Mouse (Mus musculus): Measurements from ENCODE around the gene Olfr665. TPM values are rescaled to one million over a fixed set of nuclear protein-coding genes. Genes with fewer than 3 reads are reported as not detected.

Gene Olfr665
- polyA plus RNA-seq, 1 experiment from 2014 or later, result not detected

Other genes starting within 250 kb of the Olfr665 start
- not detected in 2 replicates for gene Olfr658, start 230.7 kb upstream of the Olfr665 start, polyA plus RNA-seq (2015; fragmentation: Nextera tagmentation; extraction: Ambion mirVana)
- gene Olfr659, start 211.3 kb upstream of the Olfr665 start, polyA plus RNA-seq (2015; fragmentation: Nextera tagmentation; extraction: Ambion mirVana), result not detected in 2 replicates
- gene Olfr661, start 191.5 kb upstream of the Olfr665 start, polyA plus RNA-seq (2015; fragmentation: Nextera tagmentation; extraction: Ambion mirVana), result not detected in 2 replicates
- not detected in 2 replicates for gene Usp17le, start 100.6 kb upstream of the Olfr665 start, polyA plus RNA-seq (2015; fragmentation: Nextera tagmentation; extraction: Ambion mirVana)
- gene Usp17lb, start 35.4 kb upstream of the Olfr665 start, polyA plus RNA-seq (2015; fragmentation: Nextera tagmentation; extraction: Ambion mirVana), result not detected in 2 replicates
- not detected in 2 replicates for gene Usp17la, start 21.0 kb upstream of the Olfr665 start, polyA plus RNA-seq (2015; fragmentation: Nextera tagmentation; extraction: Ambion mirVana)
- not detected in 2 replicates for gene Olfr666, start 17.9 kb downstream of the Olfr665 start, polyA plus RNA-seq (2015; fragmentation: Nextera tagmentation; extraction: Ambion mirVana)
- not detected in 2 replicates for gene Olfr667, start 43.5 kb downstream of the Olfr665 start, polyA plus RNA-seq (2015; fragmentation: Nextera tagmentation; extraction: Ambion mirVana)
- gene Olfr668, start 50.0 kb downstream of the Olfr665 start, polyA plus RNA-seq (2015; fragmentation: Nextera tagmentation; extraction: Ambion mirVana), result not detected in 2 replicates
- gene Olfr669, start 56.2 kb downstream of the Olfr665 start, polyA plus RNA-seq (2015; fragmentation: Nextera tagmentation; extraction: Ambion mirVana), result not detected in 2 replicates
- not detected in 2 replicates for gene Olfr670, start 84.6 kb downstream of the Olfr665 start, polyA plus RNA-seq (2015; fragmentation: Nextera tagmentation; extraction: Ambion mirVana)
- gene Olfr671, start 101.1 kb downstream of the Olfr665 start, polyA plus RNA-seq (2015; fragmentation: Nextera tagmentation; extraction: Ambion mirVana), result not detected in 2 replicates
- not detected in 2 replicates for gene Olfr672, start 124.0 kb downstream of the Olfr665 start, polyA plus RNA-seq (2015; fragmentation: Nextera tagmentation; extraction: Ambion mirVana)
- not detected in 2 replicates for gene Olfr675, start 150.4 kb downstream of the Olfr665 start, polyA plus RNA-seq (2015; fragmentation: Nextera tagmentation; extraction: Ambion mirVana)
- gene Olfr676, start 154.7 kb downstream of the Olfr665 start, polyA plus RNA-seq (2015; fragmentation: Nextera tagmentation; extraction: Ambion mirVana), result not detected in 2 replicates
- gene Olfr677, start 173.3 kb downstream of the Olfr665 start, polyA plus RNA-seq (2015; fragmentation: Nextera tagmentation; extraction: Ambion mirVana), result not detected in 2 replicates
- gene Olfr678, start 186.4 kb downstream of the Olfr665 start, polyA plus RNA-seq (2015; fragmentation: Nextera tagmentation; extraction: Ambion mirVana), result not detected in 2 replicates
- gene Olfr679, start 203.2 kb downstream of the Olfr665 start, polyA plus RNA-seq (2015; fragmentation: Nextera tagmentation; extraction: Ambion mirVana), result not detected in 2 replicates
- gene Olfr680-ps1, start 214.8 kb downstream of the Olfr665 start, polyA plus RNA-seq (2015; fragmentation: Nextera tagmentation; extraction: Ambion mirVana), result not detected in 2 replicates
- gene Olfr681, start 238.8 kb downstream of the Olfr665 start, polyA plus RNA-seq (2015; fragmentation: Nextera tagmentation; extraction: Ambion mirVana), result not detected in 2 replicates

Measured in lung, embryonic 15.5 days (tissue).